Mouse (Mus musculus): ENCODE data around the gene Rpl21. TPM values are rescaled to one million over a fixed set of nuclear protein-coding genes. Genes with fewer than 3 reads are reported as not detected.

The Rpl21 gene
- polyA plus RNA-seq, 1 experiment = 486 TPM

DNA sequence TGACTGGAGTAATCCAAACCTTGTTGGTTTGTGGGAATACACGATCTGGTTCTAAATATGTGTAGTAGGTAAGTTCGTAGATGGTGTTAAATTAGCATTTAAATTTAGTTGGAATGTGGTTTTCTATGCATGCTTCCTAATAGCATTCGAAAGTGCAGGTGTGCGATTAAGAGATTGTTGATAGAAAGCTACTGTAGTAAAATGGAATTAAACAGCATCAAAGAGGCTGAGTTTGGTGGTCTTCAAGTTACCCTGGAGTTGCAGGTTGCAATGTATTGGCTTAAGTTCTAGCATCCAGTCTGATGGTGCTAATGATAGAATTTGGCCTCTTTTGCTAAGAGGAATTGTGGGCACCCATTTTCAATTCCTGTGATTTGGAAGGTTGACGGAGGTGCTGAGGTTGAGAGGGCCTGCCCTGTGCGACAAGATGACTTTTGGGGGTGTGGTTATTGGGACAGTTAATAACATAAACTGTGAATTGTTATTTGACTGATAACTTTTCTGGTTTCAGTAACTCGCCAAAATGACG is 1.0 kb downstream of the Rpl21 start:
- peaks cover 52% of the 10 kb centered on the region for H3K36me3 ChIP-seq (ENCODE audit: control insufficient read depth, insufficient read depth)
- H3K79me2 ChIP-seq (ENCODE audit: control insufficient read depth, insufficient read depth) = peaks cover 31% of the 10 kb centered on the region
- peak overlapping the region; percentile 91 for H3ac ChIP-seq (ENCODE audit: control insufficient read depth, insufficient read length, low read depth)
- TF ChIP-seq MAX (IDR thresholded peaks at IDR 0.05) = no peak
- no peak for TF ChIP-seq MYOD1 (IDR thresholded peaks at IDR 0.05; ENCODE audit: control insufficient read depth, insufficient read length, low read depth)
- no peak for TF ChIP-seq FOSL1 (IDR thresholded peaks at IDR 0.05; ENCODE audit: insufficient read depth, low read length, poor library complexity, severe bottlenecking)
- TF ChIP-seq CEBPB (IDR thresholded peaks at IDR 0.05; ENCODE audit: low read depth) = no peak
- no peak for TF ChIP-seq CTCF (IDR thresholded peaks at IDR 0.05; ENCODE audit: control insufficient read depth, insufficient read depth, insufficient read length)
- TF ChIP-seq USF1 (IDR thresholded peaks at IDR 0.05; ENCODE audit: low read depth) = no peak
- no peak for TF ChIP-seq MYOG (IDR thresholded peaks at IDR 0.05; ENCODE audit: control insufficient read depth, extremely low read depth, insufficient read length)
- H3K4me3 ChIP-seq (ENCODE audit: insufficient read depth, poor library complexity, severe bottlenecking) = peak overlapping the region; percentile 97
- peaks cover 18% of the 10 kb centered on the region for H3K79me3 ChIP-seq (ENCODE audit: low read depth)
- H3K27me3 ChIP-seq (ENCODE audit: control insufficient read depth, insufficient read depth, insufficient read length) = no peaks in the 10 kb centered on the region

DNA sequence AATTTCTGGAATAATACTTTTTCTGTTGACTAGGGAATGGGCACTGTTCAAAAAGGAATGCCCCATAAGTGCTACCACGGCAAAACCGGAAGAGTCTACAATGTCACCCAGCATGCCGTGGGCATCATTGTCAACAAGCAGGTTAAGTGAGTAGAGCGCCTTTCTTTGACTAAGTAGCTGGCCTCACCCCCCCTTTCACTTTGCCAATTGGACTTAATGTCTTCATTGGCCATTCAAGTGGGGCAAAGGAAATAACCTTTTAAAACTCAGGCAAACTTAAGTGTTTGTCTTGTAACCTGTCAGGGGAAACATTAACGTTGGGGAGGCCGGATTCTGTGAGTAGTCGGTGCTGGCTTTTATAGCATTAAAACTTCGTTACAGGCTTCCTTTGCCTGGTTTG is 2.3 kb downstream of the Rpl21 start:
- Histone ChIP-seq H3K4me3 (ENCODE audit: insufficient read depth, poor library complexity, severe bottlenecking) (no peak overlapping the region), H3K79me2 (ENCODE audit: control insufficient read depth, insufficient read depth) (peaks cover 31% of the 10 kb centered on the region), H3ac (ENCODE audit: control insufficient read depth, insufficient read length, low read depth) (no peak overlapping the region), H3K27me3 (ENCODE audit: control insufficient read depth, insufficient read depth, insufficient read length) (no peaks in the 10 kb centered on the region), H3K36me3 (ENCODE audit: control insufficient read depth, insufficient read depth) (peaks cover 60% of the 10 kb centered on the region), H3K79me3 (ENCODE audit: low read depth) (peaks cover 18% of the 10 kb centered on the region)
- TF ChIP-seq CEBPB (IDR thresholded peaks at IDR 0.05; ENCODE audit: low read depth) (no peak), USF1 (IDR thresholded peaks at IDR 0.05; ENCODE audit: low read depth) (no peak), CTCF (IDR thresholded peaks at IDR 0.05; ENCODE audit: control insufficient read depth, insufficient read depth, insufficient read length) (no peak), MYOD1 (IDR thresholded peaks at IDR 0.05; ENCODE audit: control insufficient read depth, insufficient read length, low read depth) (no peak), MAX (IDR thresholded peaks at IDR 0.05) (no peak), MYOG (IDR thresholded peaks at IDR 0.05; ENCODE audit: control insufficient read depth, extremely low read depth, insufficient read length) (no peak), FOSL1 (IDR thresholded peaks at IDR 0.05; ENCODE audit: insufficient read depth, low read length, poor library complexity, severe bottlenecking) (no peak)

- Histone ChIP-seq H3K79me2 (ENCODE audit: control insufficient read depth, insufficient read depth) (peaks cover 28% of the 10 kb centered on the region), H3K36me3 (ENCODE audit: control insufficient read depth, insufficient read depth) (peaks cover 60% of the 10 kb centered on the region), H3K4me3 (ENCODE audit: insufficient read depth, poor library complexity, severe bottlenecking) (no peak overlapping the region), H3K79me3 (ENCODE audit: low read depth) (peaks cover 16% of the 10 kb centered on the region), H3ac (ENCODE audit: control insufficient read depth, insufficient read length, low read depth) (no peak overlapping the region), H3K27me3 (ENCODE audit: control insufficient read depth, insufficient read depth, insufficient read length) (no peaks in the 10 kb centered on the region)
- no peak for TF ChIP-seq FOSL1 (IDR thresholded peaks at IDR 0.05; ENCODE audit: insufficient read depth, low read length, poor library complexity, severe bottlenecking)
- TF ChIP-seq CEBPB (IDR thresholded peaks at IDR 0.05; ENCODE audit: low read depth) = no peak
- no peak for TF ChIP-seq MYOG (IDR thresholded peaks at IDR 0.05; ENCODE audit: control insufficient read depth, extremely low read depth, insufficient read length)
- no peak for TF ChIP-seq CTCF (IDR thresholded peaks at IDR 0.05; ENCODE audit: control insufficient read depth, insufficient read depth, insufficient read length)
- no peak for TF ChIP-seq MYOD1 (IDR thresholded peaks at IDR 0.05; ENCODE audit: control insufficient read depth, insufficient read length, low read depth)
- no peak for TF ChIP-seq USF1 (IDR thresholded peaks at IDR 0.05; ENCODE audit: low read depth)
- no peak for TF ChIP-seq MAX (IDR thresholded peaks at IDR 0.05)
Observed at GRCm38 (mm10) chr5:146837967-146838720, 5.5 kb downstream of the Rpl21 start.

GRCm38 (mm10) chr5:146838836-146839648 is 6.4 kb downstream of the Rpl21 start:
- no peaks in the 10 kb centered on the region for H3K27me3 ChIP-seq (ENCODE audit: control insufficient read depth, insufficient read depth, insufficient read length)
- peaks cover 7% of the 10 kb centered on the region for H3K79me3 ChIP-seq (ENCODE audit: low read depth)
- peaks cover 52% of the 10 kb centered on the region for H3K36me3 ChIP-seq (ENCODE audit: control insufficient read depth, insufficient read depth)
- TF ChIP-seq MYOG (IDR thresholded peaks at IDR 0.05; ENCODE audit: control insufficient read depth, extremely low read depth, insufficient read length) (no peak), MAX (IDR thresholded peaks at IDR 0.05) (no peak), FOSL1 (IDR thresholded peaks at IDR 0.05; ENCODE audit: insufficient read depth, low read length, poor library complexity, severe bottlenecking) (no peak), CTCF (IDR thresholded peaks at IDR 0.05; ENCODE audit: control insufficient read depth, insufficient read depth, insufficient read length) (no peak), CEBPB (IDR thresholded peaks at IDR 0.05; ENCODE audit: low read depth) (no peak), MYOD1 (IDR thresholded peaks at IDR 0.05; ENCODE audit: control insufficient read depth, insufficient read length, low read depth) (no peak), USF1 (IDR thresholded peaks at IDR 0.05; ENCODE audit: low read depth) (no peak)
- peaks cover 19% of the 10 kb centered on the region for H3K79me2 ChIP-seq (ENCODE audit: control insufficient read depth, insufficient read depth)
- H3ac ChIP-seq (ENCODE audit: control insufficient read depth, insufficient read length, low read depth) = no peak overlapping the region
- no peak overlapping the region for H3K4me3 ChIP-seq (ENCODE audit: insufficient read depth, poor library complexity, severe bottlenecking)

GRCm38 (mm10) chr5:146839760-146840159 is 7.1 kb downstream of the Rpl21 start:
- Histone ChIP-seq H3K79me3 (ENCODE audit: low read depth) (peaks cover under 1% of the 10 kb centered on the region), H3ac (ENCODE audit: control insufficient read depth, insufficient read length, low read depth) (no peak overlapping the region), H3K27me3 (ENCODE audit: control insufficient read depth, insufficient read depth, insufficient read length) (no peaks in the 10 kb centered on the region), H3K79me2 (ENCODE audit: control insufficient read depth, insufficient read depth) (peaks cover 12% of the 10 kb centered on the region), H3K36me3 (ENCODE audit: control insufficient read depth, insufficient read depth) (peaks cover 45% of the 10 kb centered on the region), H3K4me3 (ENCODE audit: insufficient read depth, poor library complexity, severe bottlenecking) (no peak overlapping the region)
- no peak for TF ChIP-seq CEBPB (IDR thresholded peaks at IDR 0.05; ENCODE audit: low read depth)
- TF ChIP-seq CTCF (IDR thresholded peaks at IDR 0.05; ENCODE audit: control insufficient read depth, insufficient read depth, insufficient read length) = no peak
- TF ChIP-seq USF1 (IDR thresholded peaks at IDR 0.05; ENCODE audit: low read depth) = no peak
- no peak for TF ChIP-seq FOSL1 (IDR thresholded peaks at IDR 0.05; ENCODE audit: insufficient read depth, low read length, poor library complexity, severe bottlenecking)
- TF ChIP-seq MYOD1 (IDR thresholded peaks at IDR 0.05; ENCODE audit: control insufficient read depth, insufficient read length, low read depth) = no peak
- TF ChIP-seq MAX (IDR thresholded peaks at IDR 0.05) = no peak
- TF ChIP-seq MYOG (IDR thresholded peaks at IDR 0.05; ENCODE audit: control insufficient read depth, extremely low read depth, insufficient read length) = no peak

Measured in C2C12 (cell line).